Mouse (Mus musculus): Measurements from ENCODE around the gene Elovl2.
"Not testable (repeated sequence)": the region's sequence is repeated elsewhere in the genome, so short reads cannot be mapped to it uniquely, and the experiment has no call there.

Elovl2 gene

DNA sequence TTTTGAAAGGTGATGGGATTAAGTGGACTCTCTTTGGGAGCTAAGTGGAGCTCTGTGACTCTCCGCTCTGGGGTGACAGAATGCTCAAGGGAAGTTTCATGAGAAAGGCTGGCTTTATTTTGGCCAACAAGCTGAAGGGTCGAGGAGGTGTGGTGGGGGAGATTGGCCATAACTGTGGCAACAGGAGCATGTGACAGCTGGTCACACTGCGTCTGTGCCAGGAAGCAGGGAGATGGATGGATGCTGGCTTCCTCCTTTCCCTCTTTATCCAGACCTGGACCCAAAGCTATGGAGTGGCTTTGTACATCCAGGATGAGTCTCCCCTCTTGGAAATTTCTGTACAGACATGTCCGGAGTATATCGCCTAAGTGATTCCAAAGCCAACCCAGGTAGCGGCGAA lies 13.0 kb upstream of the Elovl2 start:
- no peak for DNase-seq

DNA sequence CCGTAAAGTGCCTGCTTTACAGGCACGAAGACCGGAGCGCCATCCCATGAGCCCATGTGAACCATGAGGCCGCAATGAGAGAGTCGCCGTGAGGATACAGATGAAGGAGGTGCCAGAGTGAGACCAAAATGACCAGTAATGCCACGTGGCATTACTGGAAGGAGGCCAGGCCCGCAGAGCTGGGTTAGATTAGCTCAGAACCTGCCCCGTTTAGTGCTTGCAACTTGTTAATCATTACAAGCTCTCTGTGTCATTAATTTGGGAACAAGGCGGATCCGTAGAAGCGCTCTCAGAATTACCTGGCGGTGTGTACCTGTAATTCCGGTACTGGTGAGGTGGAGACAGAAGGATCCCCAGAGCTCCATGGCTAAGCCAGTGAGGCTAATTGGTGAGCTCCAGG lies 12.0 kb upstream of the Elovl2 start:
- DNase-seq = peak; percentile 88

- no peak for DNase-seq
Measured at GRCm38 (mm10) chr13:41231389-41231983, 11.3 kb upstream of the Elovl2 start.

- DNase-seq = no peak
Measured at GRCm38 (mm10) chr13:41230256-41230655, 10.1 kb upstream of the Elovl2 start.

DNA sequence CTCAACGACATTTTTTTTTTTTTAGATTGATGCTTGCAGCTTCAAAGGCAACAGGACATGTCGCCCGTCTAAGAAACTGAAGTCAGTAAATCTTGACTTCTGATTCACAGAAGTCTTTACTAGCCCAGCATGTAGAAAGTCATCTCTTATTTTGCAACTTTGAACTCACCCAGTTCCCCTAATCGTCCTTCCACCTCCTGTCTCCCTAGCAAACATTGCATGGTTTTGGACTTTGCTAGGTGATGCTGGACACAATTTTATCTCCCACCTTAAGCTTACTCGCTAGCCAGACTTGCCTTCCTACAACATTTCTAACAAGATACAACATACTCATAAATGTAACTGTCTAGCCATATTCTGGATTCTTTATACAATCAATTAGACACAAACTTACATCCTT lies 7.9 kb upstream of the Elovl2 start:
- DNase-seq = no peak

DNA sequence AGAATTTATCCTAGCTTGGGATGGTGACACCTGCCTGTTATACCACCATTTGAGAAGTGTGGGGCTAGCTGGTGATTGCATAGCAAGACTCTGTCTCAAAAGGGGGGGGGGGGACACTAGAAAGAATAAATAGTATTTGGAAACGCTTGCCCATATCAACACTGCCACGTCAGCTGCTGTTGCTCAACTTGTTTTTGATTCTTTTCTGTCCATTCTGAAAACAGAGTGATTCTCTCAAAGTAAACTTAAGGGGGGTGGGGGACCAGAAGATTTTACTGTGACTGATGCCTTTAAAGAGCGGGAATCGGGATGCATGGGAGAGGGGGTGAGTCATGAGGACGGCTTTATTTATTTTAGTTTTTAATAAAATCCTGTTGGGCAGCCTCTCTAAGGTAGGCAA lies 6.3 kb upstream of the Elovl2 start:
- no peak for DNase-seq

- no peak for DNase-seq
Measured at GRCm38 (mm10) chr13:41219687-41220303, 410 bp downstream of the Elovl2 start.

GRCm38 (mm10) chr13:41219056-41219455 lies 1.1 kb downstream of the Elovl2 start:
- no peak for DNase-seq

DNA sequence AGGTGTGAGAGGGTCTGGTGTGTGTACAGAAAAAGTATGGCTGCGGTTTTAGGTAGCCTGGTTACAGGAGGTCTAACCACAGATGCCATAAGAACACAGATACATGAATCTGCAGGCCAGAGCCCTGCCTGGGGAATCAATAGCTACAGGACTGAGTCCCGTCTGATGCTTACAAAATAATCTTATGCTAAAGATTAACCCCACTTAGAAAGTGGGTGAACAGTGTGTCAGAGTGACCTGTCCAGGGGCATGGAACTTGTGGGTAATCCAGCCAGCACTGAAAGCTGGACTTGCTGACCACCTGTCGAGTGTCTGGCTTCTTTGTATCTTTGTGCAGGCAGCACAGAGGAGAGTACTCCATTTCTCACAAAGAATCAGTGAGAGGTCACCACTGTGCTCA lies 4.0 kb downstream of the Elovl2 start:
- DNase-seq = peak; percentile 23

GRCm38 (mm10) chr13:41215669-41216068 lies 4.5 kb downstream of the Elovl2 start:
- DNase-seq = peak; percentile 23

DNA sequence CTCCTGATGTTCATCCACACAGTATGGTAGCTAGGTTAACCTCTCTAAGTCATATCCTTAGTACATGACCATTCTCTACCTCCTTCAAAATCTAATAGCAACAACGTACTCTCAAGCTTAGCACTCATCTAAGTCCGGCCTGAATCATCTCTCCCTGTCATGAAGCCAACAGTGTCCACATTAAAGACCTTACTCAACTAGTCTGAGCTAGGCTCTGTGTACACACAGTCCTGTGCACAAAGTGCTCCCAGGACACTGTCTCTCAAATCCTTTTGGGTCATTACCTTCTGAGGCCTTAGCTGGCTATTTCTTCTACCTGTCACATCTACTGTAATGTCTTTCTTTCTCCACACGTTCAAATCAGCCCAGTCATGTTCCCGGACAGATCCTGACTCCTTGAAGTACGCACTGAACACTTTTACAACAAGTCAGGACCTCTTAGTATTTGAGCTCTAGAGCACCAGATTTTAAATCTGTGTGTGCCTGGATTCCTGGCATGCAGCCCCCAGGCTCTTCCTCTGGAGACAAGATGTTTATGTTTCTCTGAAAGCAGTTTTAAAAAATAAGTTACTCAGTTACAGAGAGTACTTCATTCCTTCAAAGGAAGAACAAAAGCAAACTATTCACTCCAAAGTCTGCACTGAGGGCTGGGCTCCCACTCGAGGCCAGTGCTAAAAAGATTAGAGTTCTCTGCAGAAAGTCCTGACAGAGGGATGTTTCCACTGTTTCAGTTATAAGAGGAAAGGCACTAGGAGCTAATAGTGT lies 7.5 kb downstream of the Elovl2 start:
- peak; percentile 50 for DNase-seq

- peak; percentile 49 for DNase-seq
Measured at GRCm38 (mm10) chr13:41211276-41211675, 8.9 kb downstream of the Elovl2 start.

DNA sequence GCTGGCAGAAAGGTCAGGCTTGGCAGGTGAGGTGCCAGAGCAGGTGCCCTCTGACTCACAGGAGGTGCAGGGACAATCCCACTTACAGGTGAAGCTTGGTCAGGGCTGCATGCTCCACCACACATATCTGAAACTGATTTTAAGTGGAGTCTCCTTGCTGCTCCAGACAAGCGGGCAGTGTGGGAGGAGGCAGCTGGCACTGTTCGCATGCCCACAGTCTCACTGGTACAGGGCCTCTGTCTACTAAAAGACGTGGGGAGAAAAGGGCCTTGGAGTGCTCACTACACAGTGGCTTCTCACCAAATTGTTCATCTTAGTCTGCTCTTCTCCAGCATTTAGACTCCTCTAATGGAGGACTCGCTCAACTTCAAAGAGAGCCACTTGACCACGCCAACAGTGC lies 14.0 kb downstream of the Elovl2 start:
- DNase-seq = no peak

DNA sequence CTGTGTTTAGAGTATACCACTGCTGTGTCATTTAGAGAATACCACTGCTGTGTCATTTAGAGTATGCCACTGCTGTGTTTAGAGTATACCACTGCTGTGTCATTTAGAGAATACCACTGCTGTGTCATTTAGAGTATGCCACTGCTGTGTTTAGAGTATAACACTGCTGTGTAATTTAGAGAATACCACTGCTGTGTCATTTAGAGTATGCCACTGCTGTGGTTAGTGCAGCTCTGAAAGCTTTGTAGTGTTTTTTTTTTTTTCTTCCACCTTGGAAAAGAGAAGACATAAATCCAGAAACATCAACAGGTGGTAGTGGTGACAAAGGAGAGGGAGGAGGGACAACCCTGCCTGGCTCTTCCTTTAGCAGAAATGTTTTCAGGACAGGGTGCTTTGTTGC lies 14.6 kb downstream of the Elovl2 start:
- not testable (repeated sequence) for DNase-seq

DNA sequence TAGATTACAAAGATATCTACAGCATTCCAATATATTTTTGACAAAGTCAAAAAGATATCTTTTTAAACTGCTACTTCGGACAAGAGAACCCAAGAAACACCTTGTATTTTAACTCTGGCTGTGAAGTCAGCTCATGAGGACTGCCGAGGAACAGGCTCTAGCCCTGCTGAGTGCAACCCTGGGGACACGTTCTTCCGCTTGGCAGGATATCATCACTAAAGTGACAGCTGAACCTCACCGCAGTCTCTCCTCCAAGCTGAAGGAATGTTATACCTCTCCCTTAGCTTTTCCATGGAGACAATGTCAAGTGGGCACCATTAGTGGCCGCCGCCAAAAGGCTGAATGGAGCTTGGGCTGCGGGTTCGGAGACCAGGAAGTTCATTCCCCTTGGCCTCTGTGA lies 16.5 kb downstream of the Elovl2 start:
- DNase-seq = no peak

DNA sequence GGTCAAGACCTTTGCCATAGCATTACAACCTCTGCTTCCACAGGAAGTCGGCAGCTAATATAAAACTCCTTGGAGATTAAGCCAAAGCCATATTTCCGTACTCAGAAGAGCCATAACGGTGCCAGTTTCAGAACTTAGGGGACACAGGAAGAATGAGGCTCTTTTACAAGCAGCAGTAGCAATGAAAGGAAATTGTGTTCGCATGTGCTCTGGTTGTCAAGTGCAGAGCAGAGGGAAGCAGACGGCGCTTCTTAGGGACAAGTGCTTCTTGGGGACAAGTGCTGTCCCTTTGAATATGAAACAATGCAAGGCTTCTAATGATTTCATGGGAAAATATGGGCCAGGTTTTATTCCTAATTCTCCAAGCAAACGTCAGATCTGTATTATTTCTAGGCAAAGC lies 16.9 kb downstream of the Elovl2 start:
- DNase-seq = no peak

DNA sequence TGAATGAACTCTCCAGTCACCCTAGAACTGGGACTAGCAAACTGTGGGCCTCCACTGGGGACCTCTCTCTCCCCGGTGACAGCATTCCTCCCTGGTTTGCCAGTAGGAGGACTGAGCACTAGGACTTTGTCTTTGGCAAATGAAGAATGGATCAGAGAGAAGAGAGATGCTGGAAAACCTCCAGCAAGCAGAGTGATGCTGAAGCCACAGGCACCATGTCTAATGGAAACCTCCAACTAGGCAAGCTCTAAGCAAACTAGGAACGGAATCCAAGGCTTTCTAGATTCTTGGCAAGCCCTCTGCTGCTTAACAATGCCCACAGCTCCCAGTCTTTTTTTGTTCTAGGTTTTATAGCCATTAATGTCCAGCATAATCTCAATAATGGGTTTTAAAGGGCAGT lies 19.3 kb downstream of the Elovl2 start:
- no peak for DNase-seq

DNA sequence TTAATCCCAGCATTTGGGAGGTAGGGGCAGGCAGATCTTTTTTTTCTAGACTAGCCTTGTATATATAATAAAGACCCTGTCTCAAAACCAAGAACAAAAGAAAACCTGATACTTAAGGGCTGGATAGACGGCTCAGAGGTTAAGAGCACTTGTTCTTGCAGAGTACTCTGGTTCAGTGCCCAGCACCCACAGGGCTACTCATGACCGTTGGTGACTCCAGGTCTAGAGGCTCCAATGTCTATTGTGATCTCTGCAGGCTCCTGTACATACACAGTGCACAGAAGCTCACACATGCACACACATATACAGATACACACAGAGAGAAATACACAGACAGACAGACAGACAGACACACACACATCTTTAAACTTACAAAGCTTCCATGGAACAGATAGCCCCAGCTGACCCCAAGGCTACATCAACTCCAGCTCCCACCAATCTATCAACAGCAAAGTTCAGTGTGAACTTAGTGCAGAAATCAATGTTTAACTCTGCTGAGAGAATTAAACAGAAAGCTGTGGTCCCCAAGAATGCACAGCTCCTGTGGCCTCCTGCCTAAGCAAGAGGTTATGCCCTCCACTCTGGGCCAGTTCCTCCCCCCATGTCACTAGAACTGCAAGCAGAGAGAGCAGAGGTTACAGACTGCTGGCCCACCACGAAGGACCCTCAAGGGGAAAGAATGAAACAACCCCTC lies 24.4 kb downstream of the Elovl2 start:
- DNase-seq = no peak

- no peak for DNase-seq
Measured at GRCm38 (mm10) chr13:41187886-41188285, 32.3 kb downstream of the Elovl2 start.

- DNase-seq = no peak
Measured at GRCm38 (mm10) chr13:41158426-41158825, 61.8 kb downstream of the Elovl2 start.

DNA sequence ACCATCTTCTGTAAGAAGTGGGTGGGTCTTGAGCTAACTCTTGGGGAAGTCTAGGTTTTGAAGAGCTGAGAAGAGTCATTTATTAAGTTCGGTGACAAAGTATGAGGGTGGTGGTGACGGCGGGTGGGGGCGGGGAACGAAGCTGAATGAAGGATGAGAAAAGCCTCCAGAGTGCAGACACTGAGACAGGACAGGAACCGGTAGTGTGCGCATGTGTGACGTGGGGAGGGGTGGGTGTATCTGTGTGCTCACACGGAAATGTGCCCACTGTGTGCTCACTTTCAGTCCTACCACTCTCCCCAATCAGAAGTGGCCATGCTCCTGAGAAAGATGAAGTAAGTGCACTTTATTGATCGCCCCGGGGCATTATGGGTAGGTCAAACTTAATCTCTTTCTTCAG lies 67.1 kb downstream of the Elovl2 start:
- DNase-seq = no peak

GRCm38 (mm10) chr13:41146271-41146670 lies 73.9 kb downstream of the Elovl2 start:
- DNase-seq = peak; percentile 58

- no peak for DNase-seq
Measured at GRCm38 (mm10) chr13:41145433-41145970, 74.7 kb downstream of the Elovl2 start.

Measured in kidney, postnatal 14 days (tissue).